Mouse (Mus musculus) liver, adult 2 months (tissue): ENCODE results near the gene Cldn20. TPM values are rescaled to one million over a fixed set of nuclear protein-coding genes. Genes with fewer than 3 reads are reported as not detected.

Experiments
- DNase-seq: peaks from one replicate; pipeline ENCODE4 v3.0.0-alpha.2; 2011; ENCODE audit warnings: low read depth, low spot score; ENCODE audit errors: extremely low read depth
- H3K27ac ChIP-seq: fragments of 200-500 bp; replicated peaks from 2 replicates; pipeline ENCODE4 v1.5.1; 2012; ENCODE audit warnings: low read depth, mild to moderate bottlenecking, control low read depth, inconsistent platforms, low read length; ENCODE audit not compliant: insufficient read depth
- H3K27me3 ChIP-seq: fragments of 200-500 bp; 2 replicates; pipeline ENCODE4 v1.6.1; 2012; ENCODE audit warnings: mild to moderate bottlenecking, moderate library complexity, low read length, inconsistent platforms; ENCODE audit not compliant: control insufficient read depth, insufficient read depth
- H3K36me3 ChIP-seq: fragments of 200-500 bp; 2 replicates; pipeline ENCODE4 v1.6.1; 2012; ENCODE audit warnings: low read length, inconsistent platforms; ENCODE audit not compliant: control insufficient read depth, insufficient read depth
- H3K4me1 ChIP-seq: fragments of 200-500 bp; 2 replicates; pipeline ENCODE4 v1.6.1; 2011; ENCODE audit warnings: low read length; ENCODE audit not compliant: control insufficient read depth, insufficient read depth
- H3K4me3 ChIP-seq: fragments of 200-500 bp; 2 replicates; pipeline ENCODE4 v1.5.1; 2011; ENCODE audit warnings: low read depth, mild to moderate bottlenecking, control low read depth, low read length, moderate library complexity; ENCODE audit not compliant: insufficient read depth
- H3K79me2 ChIP-seq: fragments of 200-500 bp; 2 replicates; pipeline ENCODE4 v1.6.1; 2012; ENCODE audit warnings: inconsistent platforms, mild to moderate bottlenecking, low read length, moderate library complexity; ENCODE audit not compliant: control insufficient read depth, insufficient read depth
- H3K9ac ChIP-seq: fragments of 200-500 bp; 2 replicates; pipeline ENCODE4 v1.6.1; 2012; ENCODE audit warnings: low read depth, mild to moderate bottlenecking, control low read depth, inconsistent platforms, low read length
- CTCF ChIP-seq: fragments of 200-500 bp; IDR thresholded peaks from 2 replicates; pipeline ENCODE4 v1.5.1; 2011; ENCODE audit warnings: low read depth, low read length, control low read depth
- POLR2A ChIP-seq: fragments of 200-500 bp; IDR thresholded peaks from 2 replicates; pipeline ENCODE4 v1.6.1; 2011; ENCODE audit warnings: low read length, control low read depth; ENCODE audit not compliant: insufficient read depth; ENCODE audit errors: extremely low read depth
- WGBS: fragments of 180-500 bp; shearing (Covaris S2); methylation state at CpG from one replicate; pipeline ENCODE4 v1.1.7; 2018; 5-methylcytosine and 5-hydroxymethylcytosine counted together
- polyA plus RNA-seq: library from polyadenylated mRNA; depleted of rRNA; stranded (reverse); fragments of >200 nt; gene quantifications from 2 replicates; pipeline ENCODE4 v1.2.3, GENCODE M21; 2012
- total RNA-seq: library from RNA; depleted of rRNA; stranded (reverse); fragments of >200 nt; gene quantifications from 2 replicates; pipeline ENCODE4 v1.2.3, GENCODE M21; 2014

The Cldn20 gene
- total and polyA plus RNA-seq, 2 experiments: 0.24 TPM; not detected in 1

- H3K4me3 ChIP-seq: no peak overlapping the region
- no peak for DNase-seq
- no peaks in the 10 kb centered on the region for H3K79me2 ChIP-seq
- TF ChIP-seq CTCF (no peak), POLR2A (no peak)
- H3K27ac ChIP-seq: no peak overlapping the region
- H3K27me3 ChIP-seq: no peaks in the 10 kb centered on the region
- H3K36me3 ChIP-seq: peaks cover 13% of the 10 kb centered on the region; the same call in 1 of the 2 replicates
- 83% methylated on average over 5 of the region's 5 CpGs for WGBS
- H3K9ac ChIP-seq: no peak overlapping the region
- H3K4me1 ChIP-seq: no peaks in the 10 kb centered on the region
Measured at GRCm38 (mm10) chr17:3514316-3514715, 18.0 kb upstream of the Cldn20 start.

GRCm38 (mm10) chr17:3515851-3516250, 16.5 kb upstream of the Cldn20 start:
- WGBS: 89% methylated on average over 8 of the region's 8 CpGs
- Histone ChIP-seq H3K4me1 (no peaks in the 10 kb centered on the region), H3K4me3 (no peak overlapping the region), H3K36me3 (peaks cover 21% of the 10 kb centered on the region; the same call in 1 of the 2 replicates), H3K79me2 (no peaks in the 10 kb centered on the region), H3K27me3 (no peaks in the 10 kb centered on the region), H3K9ac (no peak overlapping the region), H3K27ac (no peak overlapping the region)
- TF ChIP-seq POLR2A (no peak), CTCF (no peak)
- DNase-seq: no peak

DNA sequence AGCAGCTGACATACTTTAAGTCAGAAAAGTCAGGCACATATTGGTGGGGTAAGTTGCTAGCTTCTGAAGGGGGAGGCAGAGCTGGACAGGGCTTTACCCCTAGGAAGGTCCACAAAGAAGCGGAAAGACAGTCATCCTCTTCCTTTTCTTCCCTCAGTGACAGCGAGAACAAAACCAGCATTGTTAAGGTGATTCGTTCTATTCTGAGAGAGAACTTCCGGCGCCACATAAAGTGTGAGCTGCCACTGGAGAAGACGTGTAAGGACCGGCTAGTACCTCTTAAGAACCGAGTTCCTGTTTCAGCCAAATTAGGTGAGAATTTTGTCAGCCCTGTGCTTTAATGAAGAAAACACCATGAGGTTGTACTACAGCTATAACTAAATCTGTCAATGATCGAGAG, 15.9 kb upstream of the Cldn20 start:
- H3K36me3 ChIP-seq: peaks cover 22% of the 10 kb centered on the region; the same call in 1 of the 2 replicates
- no peak overlapping the region for H3K9ac ChIP-seq
- H3K79me2 ChIP-seq: no peaks in the 10 kb centered on the region
- no peaks in the 10 kb centered on the region for H3K27me3 ChIP-seq
- H3K4me3 ChIP-seq: no peak overlapping the region
- no peak for DNase-seq
- TF ChIP-seq CTCF: no peak
- TF ChIP-seq POLR2A: no peak
- H3K4me1 ChIP-seq: no peaks in the 10 kb centered on the region
- H3K27ac ChIP-seq: no peak overlapping the region
- WGBS: 94% methylated on average over 9 of the region's 9 CpGs

- H3K4me3 ChIP-seq: no peak overlapping the region
- DNase-seq: no peak
- no peaks in the 10 kb centered on the region for H3K27me3 ChIP-seq
- no peak for TF ChIP-seq POLR2A
- no peak for TF ChIP-seq CTCF
- no peaks in the 10 kb centered on the region for H3K4me1 ChIP-seq
- H3K79me2 ChIP-seq: no peaks in the 10 kb centered on the region
- H3K9ac ChIP-seq: no peak overlapping the region
- no peak overlapping the region for H3K27ac ChIP-seq
- whole genome bisulfite sequencing: 95% methylated on average over 5 of the region's 5 CpGs
- peaks cover 21% of the 10 kb centered on the region; the same call in 1 of the 2 replicates for H3K36me3 ChIP-seq
Measured at GRCm38 (mm10) chr17:3520344-3520743, 12.0 kb upstream of the Cldn20 start.

GRCm38 (mm10) chr17:3527841-3528471, 4.4 kb upstream of the Cldn20 start:
- DNase-seq: no peak
- no peak overlapping the region for H3K27ac ChIP-seq
- TF ChIP-seq CTCF (no peak), POLR2A (no peak)

GRCm38 (mm10) chr17:3529523-3529922, 2.8 kb upstream of the Cldn20 start:
- H3K4me3 ChIP-seq: no peak overlapping the region
- H3K4me1 ChIP-seq: no peaks in the 10 kb centered on the region
- no peak overlapping the region for H3K9ac ChIP-seq
- peaks cover 6% of the 10 kb centered on the region; the same call in 1 of the 2 replicates for H3K36me3 ChIP-seq
- no peak overlapping the region for H3K27ac ChIP-seq
- H3K27me3 ChIP-seq: no peaks in the 10 kb centered on the region
- no peak for TF ChIP-seq POLR2A
- no peak for TF ChIP-seq CTCF
- 86% methylated on average over 3 of the region's 3 CpGs for WGBS
- no peaks in the 10 kb centered on the region for H3K79me2 ChIP-seq
- DNase-seq: no peak

More at GRCm38 (mm10) chr17:3527841-3528471, 4.4 kb upstream of the Cldn20 start:
- Histone ChIP-seq H3K4me3 (no peak overlapping the region), H3K79me2 (no peaks in the 10 kb centered on the region), H3K4me1 (no peaks in the 10 kb centered on the region), H3K36me3 (peaks cover 6% of the 10 kb centered on the region; the same call in 1 of the 2 replicates), H3K9ac (no peak overlapping the region), H3K27me3 (no peaks in the 10 kb centered on the region)
- WGBS: 94% methylated on average over 6 of the region's 6 CpGs
